Mouse (Mus musculus): Measurements from ENCODE around the gene Cpsf2.

Gene Cpsf2

DNA sequence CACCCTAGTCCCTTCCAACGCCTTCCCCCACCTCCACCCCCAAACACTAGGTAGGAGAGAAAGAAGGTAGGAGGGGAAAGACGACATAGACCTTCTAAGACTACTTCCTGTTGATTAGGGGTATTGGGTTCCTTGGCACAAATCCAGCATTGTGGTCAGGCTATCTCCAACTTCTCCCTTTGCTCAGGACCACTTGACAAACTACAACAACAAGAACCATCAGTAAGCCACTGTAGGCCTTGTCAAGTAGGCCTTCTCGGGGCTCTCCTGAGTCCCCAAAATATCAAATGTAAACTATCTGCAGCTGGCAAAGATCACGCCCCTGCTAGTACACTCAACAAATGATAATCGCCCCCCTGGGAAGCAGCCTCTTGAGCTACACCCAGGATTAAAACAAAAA is 4.5 kb downstream of the Cpsf2 start:
- no peak for DNase-seq (ENCODE audit: low spot score in 2 of 2)

DNA sequence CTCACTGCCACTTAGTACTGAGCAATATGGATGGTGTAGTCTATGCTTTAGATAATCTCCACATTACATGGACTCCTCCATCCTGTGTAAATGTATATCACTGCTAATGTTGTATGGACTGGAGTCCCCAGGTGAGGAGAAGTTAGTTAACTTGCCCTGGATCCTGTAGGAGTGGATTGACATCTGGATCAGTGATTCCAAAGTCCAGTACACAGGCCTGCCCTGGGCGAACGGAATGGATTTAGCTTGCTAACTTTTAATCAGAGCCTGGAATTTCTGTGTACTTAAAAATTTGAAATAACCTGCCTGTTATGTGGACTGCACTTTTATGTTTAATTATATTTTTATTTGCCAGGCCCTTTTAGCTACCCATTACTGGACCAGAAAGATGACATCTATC is 5.8 kb downstream of the Cpsf2 start:
- no peak for DNase-seq (ENCODE audit: low spot score in 2 of 2)

DNA sequence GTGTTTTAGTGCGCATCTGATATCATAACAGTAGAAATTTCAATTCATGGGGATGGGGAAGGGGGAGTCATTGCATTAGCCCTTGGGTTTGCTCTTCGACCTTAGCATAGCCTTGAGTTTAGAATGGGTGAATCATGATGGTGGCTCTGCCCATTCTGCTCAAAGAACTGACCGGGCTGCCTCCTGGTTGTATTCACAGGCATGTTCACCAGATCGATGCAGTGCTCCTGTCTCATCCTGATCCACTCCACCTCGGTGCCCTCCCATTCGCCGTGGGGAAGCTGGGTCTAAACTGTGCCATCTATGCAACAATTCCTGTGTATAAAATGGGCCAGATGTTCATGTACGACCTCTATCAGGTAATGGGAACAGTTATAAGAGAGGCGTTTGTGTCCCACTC is 7.2 kb downstream of the Cpsf2 start:
- DNase-seq (ENCODE audit: low spot score in 2 of 2), result no peak

DNA sequence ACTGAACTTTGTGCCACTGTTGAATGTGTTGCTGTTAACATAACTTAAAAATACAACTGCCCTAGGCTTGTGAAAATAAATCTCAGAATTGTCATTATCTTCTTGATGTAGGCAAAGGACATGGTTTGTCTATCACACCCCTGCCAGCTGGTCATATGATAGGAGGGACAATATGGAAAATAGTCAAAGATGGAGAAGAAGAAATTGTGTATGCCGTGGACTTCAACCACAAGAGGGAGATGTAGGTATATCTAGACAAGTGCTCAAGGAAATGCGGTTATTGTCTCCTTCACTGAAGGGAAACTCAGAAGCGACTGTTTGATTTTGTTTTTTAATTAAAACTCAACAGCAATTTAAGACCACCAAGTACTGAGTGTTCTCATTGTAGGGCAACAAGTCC is 9.3 kb downstream of the Cpsf2 start:
- no peak for DNase-seq (ENCODE audit: low spot score in 2 of 2)

DNA sequence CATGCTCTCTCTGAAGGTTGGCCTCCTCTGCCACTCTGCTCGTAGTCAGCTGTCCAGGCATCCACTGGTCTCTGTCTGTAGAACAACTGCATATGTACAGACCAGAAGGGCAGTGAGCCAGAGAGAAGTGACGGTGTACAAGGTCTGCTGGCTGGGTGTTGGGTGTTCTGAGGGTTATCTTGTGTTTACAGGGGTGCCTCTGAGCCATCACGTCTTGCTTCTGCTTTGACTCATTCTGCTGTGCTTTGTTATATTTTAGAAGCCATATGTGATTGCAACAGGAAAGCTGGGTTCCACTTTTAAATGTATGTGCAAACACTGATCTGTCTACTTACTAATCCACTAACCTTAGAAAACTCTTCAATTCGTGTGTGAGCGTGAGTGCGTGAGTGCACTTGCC is 11.9 kb downstream of the Cpsf2 start:
- DNase-seq (ENCODE audit: low spot score in 2 of 2), result no peak

DNA sequence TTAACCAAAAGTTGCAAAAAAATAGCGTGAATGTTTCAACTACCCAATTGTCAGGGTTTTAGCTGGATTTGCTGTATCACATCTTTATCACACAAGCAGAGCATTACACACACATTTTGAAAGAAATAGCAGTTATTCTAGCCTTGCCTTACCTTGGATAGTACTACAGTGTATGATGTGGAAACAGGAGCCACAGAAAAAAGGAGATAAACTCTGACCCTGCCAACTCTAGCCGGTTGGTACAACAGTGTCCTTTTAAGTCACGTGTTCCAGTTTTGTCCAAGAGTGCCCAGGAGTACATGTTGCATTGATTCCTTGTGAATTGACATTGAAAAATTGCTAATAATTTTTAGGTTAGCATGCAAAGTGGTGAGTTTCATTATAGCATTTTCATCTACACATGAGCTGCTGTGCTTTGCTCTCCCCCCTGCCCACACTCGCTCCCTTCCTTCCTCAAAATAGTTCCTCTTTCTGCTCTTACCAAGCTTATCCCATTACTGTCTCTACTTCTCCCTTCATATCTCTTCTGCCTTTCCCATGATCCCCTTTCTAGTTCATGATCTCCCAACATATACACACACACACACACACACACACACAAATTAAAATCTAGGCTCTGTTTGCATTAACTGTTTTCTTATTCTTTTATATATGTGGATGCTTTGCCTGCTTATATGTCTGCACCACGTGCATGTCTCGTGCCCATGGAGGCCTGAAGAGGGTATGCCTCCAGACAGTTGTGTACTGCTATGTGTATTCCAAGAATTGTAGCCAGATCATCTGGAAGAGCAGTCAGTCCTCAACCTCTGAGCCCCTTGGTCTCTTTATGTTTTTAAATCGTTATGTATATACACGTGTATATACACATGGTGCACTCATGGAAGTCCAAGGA is 19.0 kb downstream of the Cpsf2 start:
- no peak for DNase-seq (ENCODE audit: low spot score in 2 of 2)

DNA sequence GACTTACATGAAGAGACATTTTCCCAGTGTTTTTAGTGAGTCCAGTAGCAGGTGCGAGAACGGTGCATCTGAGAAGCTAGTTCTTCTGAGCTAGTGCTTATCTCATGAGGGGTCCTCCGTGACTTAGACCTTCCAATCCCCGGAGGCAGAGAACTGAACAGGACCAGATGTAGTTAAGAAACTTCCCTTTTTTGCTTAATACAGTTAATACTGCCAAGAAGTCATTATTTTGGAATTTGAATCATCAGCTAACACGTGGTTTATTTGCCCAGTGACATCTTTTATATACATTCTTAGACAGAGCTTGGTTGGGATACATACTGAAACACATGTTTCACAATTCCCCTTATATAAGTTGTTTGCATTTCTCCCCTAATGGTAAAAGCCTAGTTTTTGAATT is 23.1 kb downstream of the Cpsf2 start:
- DNase-seq (ENCODE audit: low spot score in 2 of 2), result no peak

DNA sequence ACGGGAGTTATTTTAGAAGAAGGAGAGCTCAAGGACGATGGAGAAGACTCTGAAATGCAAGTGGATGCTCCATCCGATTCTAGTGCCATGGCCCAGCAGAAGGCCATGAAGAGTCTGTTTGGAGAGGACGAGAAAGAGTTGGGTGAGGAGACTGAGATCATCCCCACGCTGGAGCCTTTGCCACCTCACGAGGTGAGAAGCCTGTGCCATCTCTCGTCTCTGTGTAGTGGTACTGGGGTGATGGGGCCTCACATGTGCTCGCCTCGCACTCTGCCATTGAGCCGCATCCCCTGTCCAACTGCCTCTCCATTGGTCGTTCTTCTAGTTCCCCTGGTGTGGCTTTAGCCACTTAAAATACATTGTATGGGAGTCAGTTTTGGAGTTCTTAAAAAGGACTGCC is 25.0 kb downstream of the Cpsf2 start:
- DNase-seq (ENCODE audit: low spot score in 2 of 2), result no peak

DNA sequence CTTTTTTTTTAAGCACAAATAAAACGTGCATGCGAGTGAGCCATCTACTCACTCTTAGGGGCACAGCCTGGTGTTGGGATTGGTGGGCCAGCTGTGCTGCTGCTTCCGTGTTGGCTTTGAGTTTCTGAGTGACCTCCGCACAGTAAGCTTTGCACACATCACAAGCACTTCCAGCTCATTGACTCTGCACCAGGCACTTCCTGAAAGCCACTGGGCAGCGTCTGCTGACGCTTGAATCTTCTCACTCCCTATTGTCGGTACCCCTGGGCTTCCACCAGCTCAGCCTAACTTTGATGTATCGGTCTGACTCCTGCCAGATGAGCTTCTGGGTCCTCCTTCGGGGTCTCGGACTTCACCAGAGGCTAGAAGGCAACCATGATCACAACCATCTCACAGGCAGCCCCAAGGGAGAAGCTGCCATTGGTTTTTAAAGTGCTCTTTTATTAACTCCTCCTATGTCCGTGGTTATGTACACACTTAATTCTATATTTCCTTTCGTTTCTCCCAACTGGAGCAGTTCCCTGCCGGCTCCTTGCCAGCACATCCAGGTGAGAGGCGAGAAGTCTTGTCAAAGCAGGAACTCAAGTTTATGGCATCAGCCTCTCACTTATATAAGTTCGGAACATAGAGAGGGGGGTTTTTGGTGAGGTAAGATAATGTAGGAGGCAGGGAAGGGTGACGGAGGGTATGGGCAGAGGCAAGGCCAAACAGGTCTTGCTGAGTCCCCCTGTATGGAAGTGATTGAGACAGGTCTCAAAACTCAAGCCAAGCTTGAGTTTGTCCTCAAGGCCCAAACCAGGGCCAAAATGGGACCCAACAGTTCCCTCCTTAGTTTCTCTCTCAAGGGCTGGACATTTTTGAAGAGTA is 32.6 kb downstream of the Cpsf2 start:
- no peak for DNase-seq (ENCODE audit: low spot score in 2 of 2)

DNA sequence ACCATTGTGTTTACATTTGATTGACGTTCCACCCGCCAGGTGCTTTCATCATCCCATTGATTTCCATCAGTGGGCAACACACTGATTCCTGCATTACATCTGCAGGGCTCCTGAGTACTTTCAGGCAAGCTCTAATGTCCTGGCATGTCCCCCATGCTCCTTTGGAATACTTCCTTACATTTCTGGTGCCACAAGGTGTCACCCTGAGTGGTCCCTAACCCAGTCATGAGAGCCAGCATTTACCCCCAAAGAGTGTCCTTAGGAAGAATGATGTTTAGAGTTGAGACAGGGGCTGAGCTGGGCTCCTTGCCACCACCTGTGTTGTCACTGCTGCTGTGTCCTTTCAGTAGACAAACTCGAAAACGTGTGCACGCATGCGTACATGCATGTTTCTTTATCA is 33.8 kb downstream of the Cpsf2 start:
- no peak for DNase-seq (ENCODE audit: low spot score in 2 of 2)

DNA sequence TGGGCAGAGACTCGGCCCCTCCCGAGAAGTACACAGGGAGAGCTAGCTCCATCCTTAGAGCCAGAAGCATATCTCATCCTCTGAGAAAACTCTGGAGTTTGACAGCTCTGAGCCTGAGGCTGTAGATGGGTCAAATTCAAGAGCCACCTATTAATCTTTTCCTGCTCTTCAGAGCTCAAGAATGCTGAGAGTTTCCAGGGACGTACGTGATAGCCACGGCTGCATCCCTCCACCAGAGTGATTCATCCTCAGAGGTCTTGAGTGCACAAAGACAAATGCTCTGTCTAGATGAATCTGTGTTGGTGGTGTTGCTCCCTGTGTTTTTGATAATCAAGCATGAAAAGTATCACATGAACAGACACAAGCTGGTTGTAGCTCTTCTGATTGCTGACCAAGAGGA is 38.6 kb downstream of the Cpsf2 start:
- no peak for DNase-seq (ENCODE audit: low spot score in 2 of 2)

DNA sequence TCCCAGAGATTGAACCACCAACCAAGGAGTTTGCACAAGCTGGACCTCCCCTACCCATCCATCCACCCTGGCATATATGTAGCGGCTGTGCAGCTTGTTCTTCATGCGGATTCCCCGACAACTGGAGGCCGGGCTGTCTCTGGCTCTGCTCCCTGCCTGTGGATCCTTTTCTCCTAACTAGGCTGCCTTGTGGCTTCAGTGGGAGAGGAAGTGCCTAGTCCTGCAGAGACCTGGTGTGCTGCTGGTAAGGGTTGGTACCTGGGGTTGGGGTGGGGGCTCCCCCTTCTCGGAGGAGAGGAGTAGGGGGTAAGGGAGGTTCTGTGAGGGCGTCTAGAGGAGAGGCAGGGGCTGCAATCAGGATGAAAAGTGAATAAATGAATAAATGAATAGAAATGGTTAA is 39.3 kb downstream of the Cpsf2 start:
- DNase-seq (ENCODE audit: low spot score in 2 of 2), result no peak

DNA sequence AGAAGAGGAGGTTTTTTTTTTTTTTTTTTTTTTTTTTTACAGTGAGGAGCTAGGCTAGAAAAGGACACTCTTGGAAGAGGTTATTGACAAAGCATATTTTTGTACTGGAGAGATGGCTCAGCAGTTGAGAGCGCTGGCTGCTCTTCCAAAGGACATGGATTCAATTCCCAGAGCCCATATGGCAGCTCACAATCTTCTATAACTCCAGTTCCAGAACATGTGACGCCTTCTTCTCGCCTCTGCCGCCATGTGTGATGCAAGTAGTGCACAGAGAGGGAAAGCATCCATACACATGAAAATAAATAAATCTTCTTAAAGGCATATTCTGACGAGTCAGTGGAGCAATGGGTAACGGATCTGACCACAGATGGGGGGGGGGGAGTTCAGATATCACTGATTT is 46.1 kb downstream of the Cpsf2 start:
- DNase-seq (ENCODE audit: low spot score in 2 of 2), result no peak

DNA sequence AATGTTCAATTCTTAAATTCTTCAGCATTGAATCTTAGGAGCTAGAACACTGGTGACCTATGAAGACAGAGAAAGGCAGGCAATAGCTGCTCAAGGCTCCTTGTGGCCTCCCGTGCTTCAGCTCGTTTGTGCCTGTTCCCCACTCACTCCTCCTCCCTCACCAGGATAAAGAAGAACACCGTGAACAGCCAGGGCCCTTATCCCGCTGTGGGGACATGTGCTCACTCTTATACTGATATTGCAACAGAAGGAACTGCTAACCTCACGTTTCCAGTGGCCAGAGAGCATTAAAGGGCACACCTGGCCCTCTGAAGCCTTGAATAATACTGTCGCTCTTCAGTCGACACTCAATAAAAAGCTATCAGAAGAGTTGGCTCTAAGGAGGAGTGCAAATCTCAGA is 53.4 kb downstream of the Cpsf2 start:
- DNase-seq (ENCODE audit: low spot score in 2 of 2), result no peak

DNA sequence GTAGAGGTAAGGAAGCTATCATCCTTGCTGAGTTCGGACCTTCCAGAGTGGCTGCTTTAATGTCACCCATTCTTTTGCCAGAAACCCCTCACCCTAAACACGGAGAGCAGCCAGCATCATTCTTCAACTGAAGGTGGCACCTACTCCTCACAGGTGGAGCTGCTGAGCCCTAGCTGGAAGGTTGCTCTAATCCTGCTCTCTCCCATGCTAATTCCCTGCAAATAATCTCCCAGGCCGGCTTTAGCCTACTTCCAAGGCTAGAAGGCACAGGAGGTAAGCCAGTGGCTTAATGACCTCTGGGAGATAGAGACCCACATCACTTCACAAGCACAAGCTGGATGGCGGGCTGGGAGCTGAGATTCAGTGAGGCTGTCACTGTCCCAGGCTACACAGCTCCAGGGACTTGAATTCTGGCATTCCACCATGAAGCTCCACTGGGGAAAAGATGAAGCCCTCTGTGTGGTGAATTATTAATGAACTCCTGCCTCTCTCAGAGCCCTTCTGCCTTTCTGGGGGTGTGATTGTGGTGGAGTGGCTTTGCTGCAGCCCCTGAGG is 54.2 kb downstream of the Cpsf2 start:
- DNase-seq (ENCODE audit: low spot score in 2 of 2), result no peak

DNA sequence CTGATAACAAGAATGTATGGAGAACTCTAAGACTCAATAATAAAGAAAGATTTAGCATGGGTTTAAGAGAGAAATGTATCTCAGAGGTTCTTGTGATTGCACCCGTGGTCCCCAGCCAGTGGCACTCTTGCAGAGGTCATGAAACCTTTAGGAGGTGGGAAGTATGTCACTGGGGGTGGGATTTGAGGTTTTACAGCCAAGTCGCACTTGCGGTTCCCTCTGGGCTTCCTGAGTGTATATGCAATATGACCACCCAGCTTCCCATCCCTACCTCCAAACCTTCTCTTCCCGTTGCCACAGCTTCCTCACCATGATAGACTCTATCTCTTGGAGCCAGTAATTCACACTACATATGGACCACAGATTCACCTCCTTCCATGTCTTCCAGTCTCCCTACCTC is 59.1 kb downstream of the Cpsf2 start:
- DNase-seq (ENCODE audit: low spot score in 2 of 2), result no peak

DNA sequence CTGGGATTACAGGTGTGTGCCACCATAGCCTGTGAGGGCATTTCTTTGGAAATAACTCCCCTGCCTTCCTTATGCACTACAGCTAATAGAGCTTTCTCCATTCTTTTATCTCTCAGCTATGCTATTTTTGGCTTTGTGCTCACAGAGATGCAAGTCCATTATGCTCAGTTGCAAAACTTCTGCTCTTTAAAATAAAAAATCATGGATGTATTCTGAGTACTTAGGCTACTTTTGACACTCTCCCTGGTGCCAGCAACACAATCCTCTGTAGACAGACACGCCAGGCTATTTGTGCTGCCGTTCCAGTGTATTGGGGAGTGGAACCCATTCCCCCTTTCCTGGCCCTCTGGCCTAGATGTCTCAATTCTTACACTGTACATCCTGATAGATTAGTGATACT is 64.1 kb downstream of the Cpsf2 start:
- no peak for DNase-seq (ENCODE audit: low spot score in 2 of 2)

DNA sequence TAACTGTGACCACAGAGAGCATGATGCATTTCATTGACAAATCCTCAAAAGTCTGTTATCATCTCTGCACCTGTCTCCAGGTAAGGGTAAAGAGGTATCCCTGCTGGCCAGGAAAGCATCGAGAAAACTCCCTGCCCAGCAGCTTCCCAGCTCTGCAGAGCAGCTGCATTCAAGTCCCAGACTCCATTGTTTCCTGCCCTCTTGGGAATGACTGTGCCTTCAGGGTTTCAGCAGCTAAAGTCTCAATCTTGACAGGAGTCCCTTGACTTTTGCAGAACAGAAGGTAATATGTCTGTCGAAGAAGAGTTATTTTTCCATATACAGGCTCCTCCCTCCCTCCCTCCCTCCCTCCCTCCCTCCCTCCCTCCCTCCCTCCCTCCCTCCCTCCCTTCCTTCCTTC is 65.9 kb downstream of the Cpsf2 start:
- DNase-seq (ENCODE audit: low spot score in 2 of 2), result no peak

DNA sequence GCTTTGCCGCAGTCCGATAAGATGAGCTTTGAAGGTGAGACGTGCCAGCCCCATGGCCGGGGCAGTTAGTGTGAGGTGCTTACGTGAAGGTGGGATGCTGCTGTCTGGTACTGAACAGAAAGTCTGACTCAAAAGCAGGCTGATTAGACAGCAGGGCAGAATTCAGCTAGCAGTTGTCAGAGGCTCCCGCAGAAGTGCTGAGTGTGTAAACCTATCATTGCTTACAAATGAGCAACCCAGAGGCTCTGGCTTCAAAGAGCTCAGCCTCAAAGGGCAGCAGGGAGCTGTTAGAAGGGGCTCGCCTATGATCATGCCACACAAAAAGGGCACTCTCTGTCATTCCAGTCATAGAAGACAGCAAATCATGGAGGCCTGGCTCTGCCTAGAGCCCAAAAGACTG is 66.5 kb downstream of the Cpsf2 start:
- no peak for DNase-seq (ENCODE audit: low spot score in 2 of 2)

DNA sequence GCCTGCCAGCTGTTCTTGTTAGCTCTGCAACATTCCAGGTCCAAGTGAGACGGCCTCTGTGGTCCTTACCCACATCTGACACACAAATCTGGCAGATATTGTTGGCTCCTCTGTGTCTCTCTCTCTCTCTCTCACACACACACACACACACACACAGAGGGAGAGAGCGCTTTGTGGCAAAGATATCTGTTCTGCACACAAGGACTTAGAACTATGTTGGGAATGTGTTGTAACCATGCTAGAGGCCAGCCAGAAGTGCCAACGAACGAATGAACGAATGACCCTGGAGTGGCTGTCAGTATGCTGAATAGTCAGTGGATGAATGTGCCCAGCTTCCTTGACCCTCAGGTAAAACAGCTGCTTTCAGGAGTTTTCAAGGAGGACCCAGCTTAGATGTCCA is 68.1 kb downstream of the Cpsf2 start:
- no peak for DNase-seq (ENCODE audit: low spot score in 2 of 2)

DNA sequence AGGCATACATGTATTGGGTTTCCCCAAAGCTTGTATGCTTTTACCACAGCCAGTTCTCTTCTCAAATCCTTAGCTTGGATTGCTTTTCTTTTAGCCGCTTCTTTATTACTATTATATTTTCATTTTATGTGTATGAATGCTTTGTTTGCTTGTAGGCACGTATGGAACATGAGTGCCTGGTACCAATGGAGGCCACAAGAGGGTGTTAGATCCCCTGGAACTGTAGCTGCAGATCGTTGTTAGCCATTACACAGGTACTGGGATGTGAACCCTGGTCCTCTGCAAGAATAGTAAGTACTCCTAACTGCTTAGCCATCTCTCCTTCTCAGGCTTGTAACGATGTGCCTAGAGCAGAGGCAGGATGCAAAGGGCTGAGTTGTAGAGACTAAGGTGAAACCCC is 78.4 kb downstream of the Cpsf2 start:
- no peak for DNase-seq (ENCODE audit: low spot score in 2 of 2)

DNA sequence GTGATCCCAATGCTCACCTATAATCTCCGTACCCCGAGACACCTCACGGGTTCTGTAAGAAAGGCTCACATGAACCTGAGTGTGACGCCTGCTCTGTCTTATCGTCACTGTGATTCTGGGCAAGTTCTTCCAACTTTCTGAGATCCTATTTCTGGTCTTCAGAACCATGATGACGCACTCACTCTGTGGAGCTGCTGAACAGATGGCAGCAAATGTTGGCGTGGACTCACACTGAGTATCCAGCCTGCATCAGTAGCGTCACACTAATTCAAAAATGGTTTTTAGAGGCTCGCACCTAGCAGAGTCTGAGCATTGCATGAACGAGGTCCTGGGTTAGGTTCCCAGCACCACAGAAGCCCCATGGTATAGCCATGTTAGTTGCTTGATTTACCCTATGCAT is 80.0 kb downstream of the Cpsf2 start:
- DNase-seq (ENCODE audit: low spot score in 2 of 2), result no peak

Measured in urinary bladder, postnatal 4 days (tissue).